Mouse (Mus musculus): ENCODE data around the gene Rpl24.
"Not testable (repeated sequence)": the region's sequence is repeated elsewhere in the genome, so short reads cannot be mapped to it uniquely, and the experiment has no call there.

Gene Rpl24

DNA sequence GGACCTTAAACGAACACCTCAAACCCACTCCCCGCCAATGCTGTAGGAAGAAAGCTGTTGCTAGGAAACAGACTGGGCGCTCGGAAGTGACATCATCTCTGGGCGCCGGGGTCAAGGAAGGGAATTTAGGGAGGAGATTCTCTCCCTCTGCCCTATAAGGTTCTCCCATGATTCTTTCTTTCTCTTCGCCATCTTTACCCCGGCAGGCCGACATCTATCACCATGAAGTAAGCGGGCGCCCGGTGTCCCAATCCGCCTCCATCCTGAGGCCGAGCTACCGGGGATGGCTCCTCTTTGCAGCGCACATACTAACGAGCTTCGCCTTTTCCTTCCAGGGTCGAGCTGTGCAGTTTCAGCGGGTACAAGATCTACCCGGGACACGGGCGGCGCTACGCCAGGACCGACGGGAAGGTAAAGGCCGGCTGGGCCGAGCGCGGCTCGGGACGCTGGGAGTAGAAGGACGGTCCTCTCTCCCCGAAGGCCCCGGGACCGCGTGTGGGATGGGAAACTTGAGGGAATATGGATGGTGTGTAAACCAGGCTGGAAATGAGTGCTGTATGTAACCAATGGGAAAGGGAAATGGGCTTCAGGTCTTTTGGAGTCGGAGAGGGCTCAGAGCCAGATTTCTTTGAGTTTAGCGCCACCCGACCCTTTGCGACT lies at the start of gene Rpl24:
TSS of gene Rpl24 (plus strand) at position 64 of the 660 bp plus-strand sequence.
- peak; percentile 94 to 96 for DNase-seq

DNA sequence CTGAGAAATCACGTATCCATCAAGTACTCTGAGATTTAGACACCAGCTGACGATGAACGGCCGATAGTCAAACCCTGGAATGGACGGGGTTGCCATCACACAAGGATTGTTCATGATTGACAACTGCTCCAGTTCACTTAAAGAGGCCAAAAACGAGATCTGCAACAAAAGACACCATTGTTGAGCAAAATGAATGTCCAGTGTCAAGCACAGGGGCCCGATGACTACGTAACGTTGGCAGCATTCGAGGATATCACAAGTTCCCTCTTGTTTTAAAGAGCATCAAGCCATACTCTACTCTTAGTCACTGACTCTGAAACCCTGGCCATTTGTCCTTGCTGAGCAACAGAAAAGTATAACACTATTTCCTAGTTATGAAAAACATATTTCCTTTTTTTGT lies 44.0 kb upstream of the Rpl24 start:
- DNase-seq, result no peak

DNA sequence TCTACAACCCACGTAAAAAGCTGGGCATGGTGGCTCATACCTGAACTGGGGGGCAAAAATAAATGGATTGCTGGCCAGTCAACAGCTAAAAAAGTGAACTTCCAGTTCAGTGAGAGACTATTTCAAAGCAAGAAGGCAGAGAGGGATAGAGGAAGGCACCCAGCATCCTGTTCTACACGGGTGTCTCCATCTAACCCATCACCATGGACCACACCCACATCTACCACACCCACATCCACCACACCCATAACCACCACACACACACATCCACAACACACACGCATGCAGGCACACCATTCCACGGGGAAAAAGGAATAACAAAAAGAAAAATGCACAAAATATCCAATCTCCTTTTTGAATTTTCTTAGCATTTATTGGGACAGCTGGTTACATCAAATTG lies 42.1 kb upstream of the Rpl24 start:
- no peak for DNase-seq

DNA sequence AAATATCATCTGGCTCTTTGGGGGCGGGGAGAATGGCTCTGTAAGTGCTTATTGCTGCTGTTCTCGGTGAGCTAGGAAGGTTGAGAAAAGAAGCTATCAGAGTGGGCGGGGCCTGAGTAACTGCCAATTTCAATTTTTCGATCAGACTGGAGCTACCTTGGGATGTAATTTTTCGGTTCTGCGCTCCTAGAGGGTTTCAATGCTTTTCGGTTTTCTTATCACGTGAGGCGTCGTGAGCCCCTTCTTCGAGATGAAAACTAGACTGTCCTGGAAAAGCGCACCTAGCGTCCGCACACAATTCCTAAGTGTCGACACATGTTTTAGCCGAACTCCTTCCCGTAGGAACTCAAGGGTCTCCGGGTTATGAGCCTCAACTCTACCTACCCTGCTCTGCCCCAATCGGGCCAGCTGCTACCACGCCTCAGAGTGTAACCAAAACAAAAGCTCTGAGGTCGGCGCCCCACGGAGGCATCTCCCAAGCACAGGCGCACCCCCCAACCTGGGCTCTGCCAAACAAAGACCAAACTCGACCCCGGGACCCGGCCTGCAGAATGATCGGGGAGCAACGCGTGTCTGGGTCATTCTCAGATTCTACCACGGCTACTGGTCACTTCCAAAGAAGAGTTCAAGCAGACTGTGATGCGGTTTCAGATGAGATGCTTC lies 32.3 kb upstream of the Rpl24 start:
- DNase-seq, result peak; percentile 18 to 40

DNA sequence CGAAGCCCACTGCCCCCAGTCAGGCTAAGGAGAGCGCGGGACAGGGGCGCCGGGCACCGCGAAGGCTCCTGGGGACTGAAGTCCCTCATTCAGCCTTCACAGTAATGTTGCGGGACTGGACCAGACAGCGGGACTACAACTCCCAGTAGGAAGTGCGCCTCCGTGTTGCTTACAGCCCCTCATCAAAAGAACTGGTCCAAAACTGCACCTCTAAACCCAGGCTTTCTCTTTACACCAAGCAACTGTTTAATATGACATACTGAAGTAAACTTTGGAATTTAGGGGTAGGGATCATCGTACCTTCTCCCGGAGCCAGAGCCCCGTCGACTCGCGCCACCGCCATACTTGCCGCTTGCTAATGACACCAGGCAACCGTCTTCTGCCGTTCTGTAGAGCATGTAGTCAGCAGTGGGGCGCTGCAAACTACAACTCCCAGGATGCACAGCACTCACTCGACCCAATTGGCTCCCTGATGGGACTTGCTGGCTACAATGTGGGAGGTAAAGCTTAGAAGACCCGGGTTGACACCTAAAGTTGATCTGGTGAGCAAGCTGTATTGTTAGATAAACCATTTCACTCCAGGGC lies 31.5 kb upstream of the Rpl24 start, which contains the start of gene Cep97:
TSS of gene Cep97 (minus strand) at position 403 of the 585 bp plus-strand sequence.
- DNase-seq, result peak; percentile 91

DNA sequence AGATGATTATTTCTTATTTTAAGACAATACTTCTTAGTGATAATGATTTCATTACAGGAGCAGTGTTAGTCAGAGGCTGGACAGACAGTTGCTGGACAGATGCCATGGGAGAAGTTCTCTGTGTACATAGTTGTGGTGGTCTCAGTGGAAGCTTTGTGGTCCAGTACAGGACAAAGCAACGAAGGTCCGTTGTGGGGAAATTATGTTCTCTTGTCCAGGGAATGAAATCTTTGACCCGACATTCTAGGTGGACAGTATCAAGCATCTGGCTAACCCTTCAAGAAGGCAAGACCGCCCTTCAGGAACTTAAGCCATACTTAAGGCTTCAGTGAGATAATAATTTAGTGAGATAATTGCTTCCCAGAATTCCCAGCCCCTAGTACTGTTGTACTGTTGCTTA lies 27.3 kb upstream of the Rpl24 start:
- no peak for DNase-seq

DNA sequence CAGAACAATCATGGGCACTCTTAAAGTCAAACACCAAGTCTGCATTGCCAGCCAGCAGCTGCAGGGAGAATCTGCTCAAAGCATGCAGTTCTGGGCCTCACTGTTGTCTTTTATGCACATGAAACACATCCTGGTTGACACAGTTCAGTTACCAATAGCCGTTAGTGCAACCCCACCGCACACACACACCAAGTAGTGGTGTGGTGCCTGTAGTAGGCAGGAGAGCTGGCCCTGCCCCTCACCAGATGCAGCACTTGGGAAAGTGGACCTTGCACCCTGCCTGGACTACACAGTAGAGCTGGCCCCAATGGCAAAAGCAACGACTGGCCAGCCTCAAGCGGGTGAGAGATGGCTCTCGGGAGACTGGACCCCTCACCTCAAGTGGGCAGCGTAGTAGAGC lies 26.4 kb upstream of the Rpl24 start:
- DNase-seq, result no peak

DNA sequence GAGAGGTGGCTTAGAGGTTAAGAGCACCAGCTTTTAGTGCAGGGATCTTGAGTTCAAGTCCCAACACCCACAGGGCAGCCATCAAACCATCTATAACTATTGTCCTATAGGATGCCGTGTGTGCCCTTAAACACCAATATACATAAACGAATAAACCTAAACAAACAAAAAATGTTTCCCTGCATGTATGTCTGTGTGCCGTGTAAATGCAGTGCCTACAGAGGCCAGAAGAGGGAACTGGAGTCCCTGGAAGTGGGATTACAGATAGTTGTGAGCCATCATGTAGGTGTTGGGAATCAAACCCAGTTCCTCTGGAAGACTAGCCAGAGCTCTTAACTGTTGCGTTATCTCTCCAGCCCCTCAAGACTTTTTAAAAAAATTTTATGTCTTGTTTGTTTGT lies 25.3 kb upstream of the Rpl24 start:
- no peak for DNase-seq

DNA sequence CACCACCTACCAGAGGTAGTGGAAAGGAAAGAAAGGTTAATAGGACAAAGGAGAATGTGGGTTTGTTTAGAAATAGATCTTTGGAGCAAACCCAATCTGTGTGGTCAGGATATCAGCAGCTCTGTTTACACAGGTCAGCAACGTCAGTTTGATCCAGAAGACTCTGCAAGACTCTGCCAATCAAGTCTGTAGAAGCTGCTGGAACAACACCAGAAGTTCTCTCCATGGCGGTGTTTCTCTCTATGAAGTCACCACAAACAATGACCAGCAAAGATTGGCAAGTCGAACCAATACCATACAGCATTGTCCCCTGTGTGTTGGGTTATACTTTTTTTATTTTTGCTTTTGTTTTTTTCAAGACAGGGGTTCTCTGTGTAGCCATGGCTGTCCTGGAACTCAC lies 18.8 kb upstream of the Rpl24 start:
- DNase-seq, result no peak

DNA sequence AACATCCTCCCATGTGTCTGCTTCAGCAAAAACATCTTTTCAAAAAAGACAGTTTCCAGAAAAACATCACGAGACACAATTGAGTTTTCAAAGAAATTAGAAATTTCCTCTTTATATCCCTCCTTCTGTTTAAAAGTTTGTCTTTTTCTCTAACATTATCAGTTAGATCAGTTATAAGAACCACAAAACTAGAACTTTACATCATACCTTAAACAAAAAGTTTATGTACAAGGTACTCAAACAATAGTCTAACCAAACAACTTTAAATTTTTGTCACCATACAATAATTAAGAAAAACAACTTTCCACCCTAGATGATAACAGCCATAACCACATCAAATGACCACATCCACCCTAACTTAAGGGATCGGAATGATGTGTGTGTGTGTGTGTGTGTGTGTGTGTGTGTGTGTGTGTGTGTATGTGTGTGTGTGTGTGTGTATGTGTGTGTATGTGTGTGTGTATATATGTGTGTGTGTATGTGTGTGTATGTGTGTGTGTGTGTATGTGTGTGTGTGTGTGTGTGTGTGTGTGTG lies 18.1 kb upstream of the Rpl24 start:
- DNase-seq, result peak in 1 of 2 experiments; percentile 1

DNA sequence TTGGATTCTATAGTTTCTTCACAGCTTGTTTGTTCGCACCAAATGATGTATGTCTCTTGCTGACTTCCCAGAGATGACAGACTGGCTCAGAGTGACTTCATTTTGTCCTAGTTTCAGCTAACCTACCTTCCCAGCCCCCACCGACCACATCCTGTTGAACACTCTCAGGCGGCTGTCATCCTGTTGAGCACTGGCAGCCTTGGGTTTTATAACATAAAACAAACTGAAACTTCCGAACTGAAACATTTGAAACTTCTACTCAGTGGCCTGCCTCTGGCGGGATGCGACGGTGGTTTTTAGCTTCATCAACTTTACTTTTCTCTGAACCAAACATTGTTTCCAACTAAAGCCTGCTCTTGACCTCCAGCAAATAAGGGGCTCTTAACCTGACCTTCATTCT lies 17.1 kb upstream of the Rpl24 start:
- DNase-seq, result peak; percentile 57

DNA sequence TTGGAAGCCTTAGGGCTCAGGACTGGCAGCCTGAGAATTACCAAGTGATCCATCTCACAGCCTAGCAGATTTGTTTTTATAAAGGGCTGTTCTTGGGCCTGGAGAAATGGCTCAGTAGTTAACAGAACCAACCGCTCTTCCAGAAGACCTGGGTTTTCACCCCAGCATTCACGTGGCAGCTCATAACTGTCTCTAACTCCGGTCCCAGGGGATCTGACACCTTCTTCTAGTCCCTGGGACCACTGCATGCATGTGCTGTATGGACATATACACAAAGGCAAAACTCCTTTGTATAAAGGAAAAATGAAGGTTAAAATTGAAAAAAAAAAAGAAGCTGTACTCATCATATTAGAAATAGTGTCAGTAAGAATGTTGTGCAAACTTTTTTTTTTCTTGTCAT lies 15.6 kb upstream of the Rpl24 start:
- DNase-seq, result no peak

DNA sequence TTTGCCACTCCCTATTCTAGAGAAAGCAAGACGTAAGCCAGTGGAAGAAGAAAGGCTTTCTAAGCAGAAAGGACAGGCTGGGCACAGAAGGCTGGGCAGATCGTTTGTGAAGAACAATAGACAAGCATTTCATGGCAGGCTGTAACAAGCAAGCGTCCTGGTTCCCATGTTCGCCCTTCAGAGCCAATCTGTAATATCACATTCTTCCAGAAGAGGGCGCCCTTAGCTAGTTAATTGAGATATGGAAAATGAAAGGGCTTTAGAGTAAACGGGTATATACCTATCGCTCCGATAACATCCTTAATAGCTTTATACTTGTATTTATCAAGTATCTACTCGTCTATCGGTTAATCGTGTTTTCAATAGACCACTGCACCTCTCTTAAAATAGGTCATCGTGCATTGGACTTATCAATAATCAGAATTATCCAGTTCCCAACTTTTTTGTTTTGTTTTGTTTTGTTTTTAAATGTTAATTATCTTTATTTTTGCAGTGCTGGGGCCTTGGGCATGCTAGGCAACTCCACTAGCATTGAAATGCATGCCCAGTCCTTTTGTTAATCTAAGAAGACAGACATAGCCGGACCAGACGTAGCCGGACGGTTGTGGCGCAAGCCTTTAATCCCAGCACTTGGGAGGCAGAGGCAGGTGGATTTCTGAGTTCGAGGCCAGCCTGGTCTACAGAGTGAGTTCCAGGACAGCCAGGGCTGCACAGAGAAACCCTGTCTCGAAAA lies 15.0 kb upstream of the Rpl24 start:
- DNase-seq, result peak in 1 of 2 experiments; percentile 84

DNA sequence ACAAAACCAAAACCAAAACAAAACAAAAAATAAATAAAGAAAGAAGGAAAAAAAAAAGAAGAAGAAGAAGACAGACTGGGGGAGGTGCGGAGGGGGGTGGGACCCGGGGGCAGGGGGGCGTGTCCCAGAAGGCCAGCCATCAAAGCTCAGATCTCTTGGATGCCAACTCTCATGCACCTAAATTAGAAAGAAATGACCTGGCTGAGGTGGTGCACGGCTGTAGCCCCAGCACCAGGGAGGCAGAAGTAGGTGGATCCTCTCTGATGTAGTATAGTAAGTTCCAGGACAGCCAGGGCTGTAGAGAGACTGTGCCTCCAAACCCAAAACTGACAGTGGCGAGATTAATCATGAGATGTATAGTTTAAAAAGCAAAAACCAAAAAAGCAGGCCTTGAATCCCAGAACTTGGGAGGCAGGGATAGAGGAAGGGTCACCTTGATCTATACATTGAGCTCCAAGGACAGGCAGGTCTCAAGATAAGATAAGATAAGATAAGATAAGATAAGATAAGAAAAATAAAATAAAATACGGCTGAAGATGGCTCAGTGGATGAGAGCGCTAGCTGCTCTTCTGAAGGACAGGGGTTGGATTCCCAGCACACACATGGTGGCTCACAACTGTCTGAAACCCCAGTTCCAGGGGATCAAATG lies 14.3 kb upstream of the Rpl24 start:
- DNase-seq, result no peak

DNA sequence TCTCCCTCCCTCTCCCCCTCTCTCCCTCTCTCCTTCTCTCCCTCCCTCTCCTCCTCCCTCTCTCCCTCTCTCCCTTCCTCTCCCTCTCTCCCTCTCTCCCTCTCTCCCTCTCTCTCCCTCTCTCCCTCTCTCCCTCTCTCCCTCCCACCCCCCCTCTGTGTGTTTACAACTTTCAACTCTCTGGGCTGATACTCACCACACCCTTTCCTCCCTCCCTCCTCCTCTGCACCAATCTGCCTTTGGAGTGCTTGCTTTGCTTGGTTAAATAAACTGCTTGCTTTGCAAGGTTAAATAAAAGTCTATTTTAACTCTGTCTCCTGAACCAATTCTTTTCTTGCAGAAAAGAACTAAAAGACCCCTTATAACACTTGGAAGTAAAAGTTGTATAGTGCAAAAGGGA lies 13.3 kb upstream of the Rpl24 start:
- no peak for DNase-seq

DNA sequence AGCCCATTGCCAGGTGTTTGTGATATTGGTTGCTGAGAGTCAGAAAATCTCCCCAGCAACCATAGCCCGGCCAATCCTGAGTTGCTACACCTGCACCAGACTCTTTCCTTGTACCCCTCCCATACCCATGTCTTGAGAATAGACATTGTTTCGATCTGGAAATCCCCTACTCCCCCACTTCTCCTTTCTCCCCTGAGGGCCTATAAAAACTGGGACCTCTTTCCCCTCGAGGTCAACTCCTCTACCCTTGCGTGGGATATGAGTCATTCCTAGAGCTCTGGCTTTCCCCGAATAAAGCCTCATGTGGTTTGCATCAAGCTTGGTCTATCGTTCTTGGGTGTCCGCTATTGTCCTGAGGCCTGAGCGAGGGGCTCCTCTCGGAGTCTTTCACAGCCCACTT lies 11.9 kb upstream of the Rpl24 start:
- not testable (repeated sequence) for DNase-seq

DNA sequence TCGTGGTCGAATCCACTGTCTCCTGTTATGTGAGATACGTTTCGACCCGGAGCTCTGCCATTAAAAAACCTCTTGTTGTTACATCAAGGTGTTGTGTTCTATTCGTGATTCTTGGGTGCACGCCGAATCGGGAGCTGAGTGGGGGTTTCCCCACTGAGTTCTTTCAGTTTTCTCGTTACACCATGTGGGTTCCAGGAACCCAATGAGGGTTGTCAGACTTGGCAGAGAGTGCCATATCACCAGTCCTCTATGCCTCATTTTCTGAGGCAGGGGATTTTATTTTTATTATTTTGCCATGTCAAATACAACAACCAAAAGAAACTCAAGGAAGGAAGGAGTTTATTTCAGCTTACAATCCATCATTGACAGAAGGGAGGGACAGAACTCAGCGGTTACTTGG lies 3.0 kb upstream of the Rpl24 start:
- not testable (repeated sequence) for DNase-seq

DNA sequence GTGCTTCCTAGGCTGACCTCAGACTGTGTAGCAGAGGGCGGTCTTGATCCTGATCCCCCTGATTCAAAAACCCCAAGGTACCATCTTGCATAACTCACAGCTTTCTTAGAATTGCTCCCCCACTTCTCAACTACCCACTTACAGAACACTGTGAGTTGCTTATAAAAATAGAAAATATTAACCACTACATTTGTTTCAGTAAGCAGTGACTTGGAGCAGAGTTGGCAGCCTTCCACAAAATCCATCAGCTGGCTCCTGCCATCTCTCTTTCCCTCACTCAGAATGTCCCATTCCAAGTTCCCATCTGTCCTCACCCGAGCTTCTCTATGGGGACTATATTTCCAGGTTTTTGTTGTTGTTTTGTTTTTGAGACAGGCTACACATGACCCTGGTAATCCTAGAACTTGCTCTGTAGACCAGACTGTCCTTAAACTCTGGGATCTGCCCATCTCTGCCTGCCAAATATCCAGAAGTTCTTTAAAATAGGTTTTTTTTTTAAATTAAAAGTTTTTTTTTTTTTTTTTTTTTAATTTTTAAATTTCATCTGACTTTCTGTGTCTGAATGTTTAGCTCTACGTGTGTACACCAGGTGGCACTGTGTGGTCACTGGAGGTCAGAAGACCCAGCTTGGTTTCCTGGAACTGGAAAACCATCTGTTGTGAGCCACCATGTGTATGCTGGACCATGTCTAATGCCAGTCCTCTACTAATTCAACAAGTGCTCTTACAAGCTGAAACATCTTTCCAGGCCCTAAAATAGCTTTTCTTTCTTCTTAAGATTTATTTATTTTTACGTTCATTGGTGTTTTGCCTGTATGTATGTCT lies 1.7 kb upstream of the Rpl24 start:
- peak in 1 of 2 experiments; percentile 37 for DNase-seq

DNA sequence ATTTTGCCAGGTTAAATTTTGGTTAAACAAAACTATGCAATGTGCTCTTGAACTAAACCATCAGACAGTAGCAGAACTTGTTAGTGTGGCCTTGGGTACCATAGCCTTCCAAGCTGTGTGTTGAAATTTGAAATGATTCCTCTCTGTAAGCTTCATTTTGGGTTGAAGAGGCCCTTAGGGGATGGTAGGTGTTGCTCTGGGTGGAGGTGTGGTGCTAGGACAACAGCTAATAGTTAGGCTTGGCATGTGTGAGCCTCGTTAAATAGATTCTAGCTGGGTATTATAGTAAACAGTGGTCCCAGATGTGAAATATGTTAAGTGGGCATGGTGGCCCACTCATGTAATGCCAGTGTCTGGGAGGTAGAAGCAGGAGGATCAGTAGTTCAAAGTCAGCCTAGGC lies 1.1 kb downstream of the Rpl24 start:
- DNase-seq, result no peak

DNA sequence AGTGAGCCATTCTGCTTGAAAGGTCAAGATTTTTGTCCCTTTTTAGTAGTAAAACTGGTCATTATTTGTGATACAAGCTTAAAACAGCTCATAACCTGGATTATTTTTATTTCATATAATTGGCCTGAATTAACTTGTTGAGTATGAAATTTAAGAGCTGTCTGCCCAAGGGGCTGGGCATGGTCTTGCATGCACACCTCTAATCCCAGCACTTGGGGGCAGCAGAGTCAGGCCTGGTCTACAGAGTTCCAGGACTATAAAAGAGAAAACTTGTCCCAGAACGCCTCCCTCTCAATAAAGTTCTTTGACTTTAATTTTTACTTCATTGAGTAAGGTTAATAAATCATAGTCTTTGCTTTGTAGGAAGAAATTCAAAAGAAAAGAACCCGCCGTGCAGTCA lies 3.1 kb downstream of the Rpl24 start:
- DNase-seq, result peak; percentile 53 to 69

DNA sequence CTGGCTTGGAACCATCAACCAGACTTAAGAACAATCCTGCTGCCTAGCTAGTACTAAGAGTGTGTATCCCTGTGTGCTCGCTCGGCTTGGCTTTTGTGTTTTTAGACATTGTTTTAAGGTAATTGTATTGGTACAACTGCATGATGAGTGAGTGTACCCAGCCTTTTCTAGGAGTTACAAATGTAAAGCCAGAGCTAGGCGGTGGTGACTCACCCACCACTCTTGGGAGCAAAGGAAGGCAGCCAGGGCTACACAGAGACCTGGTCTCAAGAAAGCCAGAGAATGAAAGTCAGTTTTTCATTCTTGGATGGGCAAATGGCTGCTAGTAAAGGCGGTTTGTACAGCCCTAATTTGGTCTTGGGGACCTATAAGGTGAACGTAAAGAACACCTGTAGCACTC lies 4.3 kb downstream of the Rpl24 start:
- no peak for DNase-seq
